Mouse (Mus musculus) E14TG2a.4 (cell line): ENCODE results near the gene Ins2.
A peak's percentile ranks its signal among the peaks of the same experiment; 100 is the strongest.

Experiments used
- H3K27me3 ChIP-seq: 2 replicates; pipeline ENCODE4 v1.6.1; 2014; ENCODE audit warnings: low read length, control low read depth; ENCODE audit not compliant: insufficient read depth
- H3K36me3 ChIP-seq: 2 replicates; pipeline ENCODE4 v1.6.1; 2014; ENCODE audit warnings: low read length, control low read depth; ENCODE audit not compliant: insufficient read depth
- H3K4me1 ChIP-seq: replicated peaks from 2 replicates; pipeline ENCODE4 v1.6.1; 2014; ENCODE audit warnings: low read depth, low read length, control low read depth
- H3K4me3 ChIP-seq: replicated peaks from 2 replicates; pipeline ENCODE4 v1.5.1; 2014; ENCODE audit warnings: mild to moderate bottlenecking, low read length
- H3K9me3 ChIP-seq: 2 replicates; pipeline ENCODE4 v1.6.1; 2014; ENCODE audit warnings: low read length, control low read depth
- CTCF ChIP-seq: conservative IDR thresholded peaks from 2 replicates; pipeline ENCODE4 v1.5.1; 2014; ENCODE audit warnings: low read length
- NANOG ChIP-seq: IDR thresholded peaks from 2 replicates; pipeline ENCODE4 v1.6.1; 2014; ENCODE audit warnings: borderline replicate concordance, low read length, mixed read lengths
- POU5F1 ChIP-seq: IDR thresholded peaks from 2 replicates; pipeline ENCODE4 v1.6.1; 2014; ENCODE audit warnings: low read length, borderline replicate concordance

Ins2 gene

GRCm38 (mm10) chr7:142743281-142743680 is at the start of gene Ins2:
Gene Ins2 (minus strand): TSS chr7:142743381.
- no peak for TF ChIP-seq NANOG
- TF ChIP-seq POU5F1, result no peak
- no peak for TF ChIP-seq CTCF
- H3K9me3 ChIP-seq, result peaks cover 20% of the 10 kb centered on the region
- H3K27me3 ChIP-seq, result no peaks in the 10 kb centered on the region
- no peaks in the 10 kb centered on the region for H3K4me1 ChIP-seq
- no peaks in the 10 kb centered on the region for H3K36me3 ChIP-seq
- no peak within 1 kb of the TSS for H3K4me3 ChIP-seq

- peaks cover 12% of the 10 kb centered on the region for H3K9me3 ChIP-seq
- H3K27me3 ChIP-seq, result peaks cover 11% of the 10 kb centered on the region; the same call in 1 of the 2 replicates
- H3K4me1 ChIP-seq, result no peaks in the 10 kb centered on the region
- H3K4me3 ChIP-seq, result no peak overlapping the region
- no peaks in the 10 kb centered on the region for H3K36me3 ChIP-seq
- no peak for TF ChIP-seq POU5F1
- no peak for TF ChIP-seq NANOG
These were observed 49.6 kb upstream of the Ins2 start for GRCm38 (mm10) chr7:142792650-142793275.

GRCm38 (mm10) chr7:142789667-142790066 is 46.5 kb upstream of the Ins2 start:
- H3K4me1 ChIP-seq, result no peaks in the 10 kb centered on the region
- H3K9me3 ChIP-seq, result peaks cover 12% of the 10 kb centered on the region
- H3K36me3 ChIP-seq, result no peaks in the 10 kb centered on the region
- H3K27me3 ChIP-seq, result peaks cover 11% of the 10 kb centered on the region; the same call in 1 of the 2 replicates
- H3K4me3 ChIP-seq, result no peak overlapping the region
- TF ChIP-seq NANOG (no peak), POU5F1 (no peak), CTCF (no peak)

GRCm38 (mm10) chr7:142737772-142738171 is 5.4 kb downstream of the Ins2 start:
- Histone ChIP-seq H3K4me1 (no peaks in the 10 kb centered on the region), H3K4me3 (no peak overlapping the region), H3K27me3 (no peaks in the 10 kb centered on the region), H3K36me3 (no peaks in the 10 kb centered on the region), H3K9me3 (no peaks in the 10 kb centered on the region)
- TF ChIP-seq CTCF (peak; percentile 69), POU5F1 (no peak)

- H3K4me1 ChIP-seq, result no peaks in the 10 kb centered on the region
- TF ChIP-seq CTCF (peak; percentile 84), POU5F1 (no peak), NANOG (no peak)
These were observed 6.2 kb downstream of the Ins2 start for GRCm38 (mm10) chr7:142736943-142737490.

GRCm38 (mm10) chr7:142725973-142726372 is 17.2 kb downstream of the Ins2 start:
- Histone ChIP-seq H3K36me3 (no peaks in the 10 kb centered on the region), H3K4me3 (no peak overlapping the region), H3K27me3 (peaks cover 12% of the 10 kb centered on the region), H3K9me3 (peaks cover 11% of the 10 kb centered on the region), H3K4me1 (no peaks in the 10 kb centered on the region)
- TF ChIP-seq CTCF (peak; percentile 62), NANOG (no peak)

More at GRCm38 (mm10) chr7:142736943-142737490, 6.2 kb downstream of the Ins2 start:
- Histone ChIP-seq H3K27me3 (no peaks in the 10 kb centered on the region), H3K36me3 (no peaks in the 10 kb centered on the region), H3K9me3 (no peaks in the 10 kb centered on the region), H3K4me3 (no peak overlapping the region)

GRCm38 (mm10) chr7:142720725-142721124 is 22.5 kb downstream of the Ins2 start:
- no peak for TF ChIP-seq POU5F1
- TF ChIP-seq CTCF, result peak; percentile 58
- no peaks in the 10 kb centered on the region for H3K4me1 ChIP-seq
- H3K27me3 ChIP-seq, result peaks cover 29% of the 10 kb centered on the region
- H3K36me3 ChIP-seq, result no peaks in the 10 kb centered on the region
- no peaks in the 10 kb centered on the region for H3K9me3 ChIP-seq
- no peak overlapping the region for H3K4me3 ChIP-seq

GRCm38 (mm10) chr7:142714783-142715498 is 28.2 kb downstream of the Ins2 start:
- Histone ChIP-seq H3K27me3 (peaks cover 15% of the 10 kb centered on the region), H3K4me3 (no peak overlapping the region), H3K4me1 (peaks cover 3% of the 10 kb centered on the region; the same call in 1 of the 2 replicates), H3K9me3 (no peaks in the 10 kb centered on the region), H3K36me3 (no peaks in the 10 kb centered on the region)
- no peak for TF ChIP-seq NANOG
- peak; percentile 93 for TF ChIP-seq CTCF
- no peak for TF ChIP-seq POU5F1

GRCm38 (mm10) chr7:142706873-142707272 is 36.3 kb downstream of the Ins2 start:
- H3K9me3 ChIP-seq, result no peaks in the 10 kb centered on the region
- no peaks in the 10 kb centered on the region for H3K27me3 ChIP-seq
- TF ChIP-seq NANOG, result no peak
- no peak for TF ChIP-seq CTCF
- no peak for TF ChIP-seq POU5F1
- H3K4me3 ChIP-seq, result no peak overlapping the region
- no peaks in the 10 kb centered on the region for H3K4me1 ChIP-seq
- H3K36me3 ChIP-seq, result no peaks in the 10 kb centered on the region
